Mouse (Mus musculus) midbrain, postnatal 0 days (tissue): ENCODE results near the gene Agpat1. TPM values are rescaled to one million over a fixed set of nuclear protein-coding genes. Genes with fewer than 3 reads are reported as not detected.

Experiments used
- ATAC-seq: fragments of 200-750 bp; cut with Nextera tagmentation; 2 replicates; pipeline ENCODE4 v1.8.0; 2017; ENCODE audit warnings: moderate number of reproducible peaks, mild to moderate bottlenecking, moderate TSS enrichment, moderate library complexity; ENCODE audit not compliant: low FRiP score
- DNase-seq: peaks from one replicate; pipeline ENCODE4 v3.0.0-alpha.2; 2015; ENCODE audit warnings: low spot score
- H3K27ac ChIP-seq: fragments of 300-500 bp; sonication (generic); 2 replicates; pipeline ENCODE4 v1.5.1; 2014; ENCODE audit warnings: low read depth, mild to moderate bottlenecking, low read length, mixed read lengths
- H3K27me3 ChIP-seq: fragments of 300-500 bp; sonication (generic); 2 replicates; pipeline ENCODE4 v1.6.1; 2014; ENCODE audit warnings: low read length, control low read depth, mixed read lengths; ENCODE audit not compliant: insufficient read depth
- H3K36me3 ChIP-seq: fragments of 300-500 bp; sonication (generic); 2 replicates; pipeline ENCODE4 v1.6.1; 2014; ENCODE audit warnings: low read length, control low read depth, mixed read lengths; ENCODE audit not compliant: insufficient read depth
- H3K4me1 ChIP-seq: fragments of 300-500 bp; sonication (generic); 2 replicates; pipeline ENCODE4 v1.6.1; 2014; ENCODE audit warnings: mild to moderate bottlenecking, control low read depth, antibody characterized with exemption, low read length, mixed read lengths; ENCODE audit not compliant: insufficient read depth
- H3K4me2 ChIP-seq: fragments of 300-500 bp; sonication (generic); 2 replicates; pipeline ENCODE4 v1.6.1; 2014; ENCODE audit warnings: low read depth, mild to moderate bottlenecking, low read length, mixed read lengths; ENCODE audit not compliant: poor library complexity, severe bottlenecking
- H3K4me3 ChIP-seq: fragments of 300-500 bp; sonication (generic); 2 replicates; pipeline ENCODE4 v1.5.1; 2014; ENCODE audit warnings: low read depth, mild to moderate bottlenecking, low read length, moderate library complexity
- H3K9ac ChIP-seq: fragments of 300-500 bp; sonication (generic); replicated peaks from 2 replicates; pipeline ENCODE4 v1.6.1; 2014; ENCODE audit warnings: mild to moderate bottlenecking, low read length, moderate library complexity, mixed read lengths; ENCODE audit not compliant: poor library complexity, severe bottlenecking
- H3K9me3 ChIP-seq: fragments of 300-500 bp; sonication (generic); 2 replicates; pipeline ENCODE4 v1.6.1; 2016; ENCODE audit warnings: low read length, control low read depth
- CTCF ChIP-seq: IDR thresholded peaks from 2 replicates; pipeline ENCODE4 v1.5.1; 2016; ENCODE audit warnings: antibody characterized with exemption, mild to moderate bottlenecking
- WGBS: fragments of 180-500 bp; shearing (Covaris S2); extraction: QIAGEN DNeasy Blood & Tissue Kit; methylation state at CpG from one replicate; pipeline ENCODE4 v1.1.7; 2014; 5-methylcytosine and 5-hydroxymethylcytosine counted together
- polyA plus RNA-seq: library from polyadenylated mRNA; unstranded; fragments of >200 nt; fragmentation: Nextera tagmentation; extraction: Ambion mirVana; gene quantifications from 2 replicates; pipeline ENCODE4 v1.2.1, GENCODE M21; 2015
- total RNA-seq: library from RNA; depleted of rRNA; stranded (reverse); fragments of >200 nt; gene quantifications from 2 replicates; pipeline ENCODE4 v1.2.3, GENCODE M21; 2014

Gene Agpat1
- total and polyA plus RNA-seq, 2 experiments from 2014 or later: 103 to 383 TPM

DNA sequence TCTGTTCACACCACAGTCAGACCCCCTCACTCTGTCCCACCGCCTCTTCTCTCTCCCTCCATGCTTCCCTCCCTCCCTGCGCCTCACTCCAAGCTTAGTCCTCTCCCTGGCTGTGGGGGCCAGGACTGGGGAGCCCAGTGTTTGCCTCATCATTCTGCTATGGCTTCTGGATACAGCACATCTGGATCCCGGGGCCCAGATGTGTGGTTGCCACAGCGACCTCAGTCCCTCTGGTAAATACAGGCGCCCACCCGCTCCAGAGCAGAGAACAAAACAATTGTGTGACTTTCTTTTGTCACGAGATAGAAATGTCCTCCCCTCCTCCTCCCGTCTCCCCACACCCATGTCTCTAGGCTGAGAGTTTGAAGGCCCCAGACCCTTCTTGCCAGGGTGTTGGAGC is 52.6 kb downstream of the Agpat1 start:
- no peak for TF ChIP-seq CTCF
- no peak overlapping the region for H3K4me2 ChIP-seq
- H3K36me3 ChIP-seq: peaks cover 29% of the 10 kb centered on the region
- no peak overlapping the region for H3K9ac ChIP-seq
- H3K9me3 ChIP-seq: no peaks in the 10 kb centered on the region
- H3K4me3 ChIP-seq: no peak overlapping the region
- DNase-seq (no peak), ATAC-seq (no peak)
- 36% methylated on average over 8 of the region's 8 CpGs for WGBS
- H3K27me3 ChIP-seq: peaks cover 9% of the 10 kb centered on the region; the same call in 1 of the 2 replicates
- no peak overlapping the region for H3K27ac ChIP-seq
- H3K4me1 ChIP-seq: no peaks in the 10 kb centered on the region

DNA sequence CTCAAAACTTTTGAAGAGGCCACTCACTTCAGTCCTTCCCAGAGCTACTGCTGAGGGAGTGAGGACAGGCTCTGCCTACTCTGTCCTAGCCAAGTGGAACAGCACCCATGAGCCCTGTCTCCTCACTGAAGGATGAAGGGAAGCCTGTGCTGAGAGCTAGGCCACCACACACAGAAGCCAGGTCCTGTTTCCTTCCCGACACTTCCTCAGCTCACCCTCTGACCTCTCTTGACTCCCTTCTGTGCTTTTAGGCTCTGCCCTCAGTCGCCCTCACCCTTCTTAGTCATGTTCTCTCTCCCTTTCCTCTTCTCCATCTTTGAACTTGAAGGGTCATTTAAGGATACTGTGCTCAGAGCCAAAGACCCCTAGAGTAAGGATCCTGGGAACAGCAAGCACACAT is 53.2 kb downstream of the Agpat1 start:
- no peak overlapping the region for H3K4me3 ChIP-seq
- TF ChIP-seq CTCF: no peak
- no peaks in the 10 kb centered on the region for H3K9me3 ChIP-seq
- ATAC-seq (no peak), DNase-seq (no peak)
- no peak overlapping the region for H3K4me2 ChIP-seq
- peaks cover 9% of the 10 kb centered on the region; the same call in 1 of the 2 replicates for H3K27me3 ChIP-seq
- no peak overlapping the region for H3K9ac ChIP-seq
- 39% methylated on average over 2 of the region's 2 CpGs for WGBS
- H3K4me1 ChIP-seq: no peaks in the 10 kb centered on the region
- peaks cover 23% of the 10 kb centered on the region for H3K36me3 ChIP-seq
- H3K27ac ChIP-seq: no peak overlapping the region

GRCm38 (mm10) chr17:34658145-34658544 is 54.1 kb downstream of the Agpat1 start:
- Histone ChIP-seq H3K4me1 (no peaks in the 10 kb centered on the region), H3K4me3 (no peak overlapping the region), H3K36me3 (peaks cover 14% of the 10 kb centered on the region), H3K9me3 (no peaks in the 10 kb centered on the region), H3K4me2 (no peak overlapping the region), H3K9ac (no peak overlapping the region), H3K27ac (no peak overlapping the region), H3K27me3 (peaks cover 9% of the 10 kb centered on the region; the same call in 1 of the 2 replicates)
- DNase-seq: no peak
- 81% methylated on average over 2 of the region's 2 CpGs for WGBS
- TF ChIP-seq CTCF: no peak
- ATAC-seq: no peak

- Histone ChIP-seq H3K4me1 (no peaks in the 10 kb centered on the region), H3K9me3 (no peaks in the 10 kb centered on the region), H3K4me3 (no peak overlapping the region), H3K27ac (no peak overlapping the region), H3K36me3 (peaks cover 10% of the 10 kb centered on the region), H3K27me3 (peaks cover 9% of the 10 kb centered on the region; the same call in 1 of the 2 replicates), H3K9ac (no peak overlapping the region), H3K4me2 (no peak overlapping the region)
- no peak for DNase-seq
- 78% methylated on average over 3 of the region's 3 CpGs for WGBS
- no peak for TF ChIP-seq CTCF
- no peak for ATAC-seq
Measured at GRCm38 (mm10) chr17:34658591-34658990, 54.5 kb downstream of the Agpat1 start.

DNA sequence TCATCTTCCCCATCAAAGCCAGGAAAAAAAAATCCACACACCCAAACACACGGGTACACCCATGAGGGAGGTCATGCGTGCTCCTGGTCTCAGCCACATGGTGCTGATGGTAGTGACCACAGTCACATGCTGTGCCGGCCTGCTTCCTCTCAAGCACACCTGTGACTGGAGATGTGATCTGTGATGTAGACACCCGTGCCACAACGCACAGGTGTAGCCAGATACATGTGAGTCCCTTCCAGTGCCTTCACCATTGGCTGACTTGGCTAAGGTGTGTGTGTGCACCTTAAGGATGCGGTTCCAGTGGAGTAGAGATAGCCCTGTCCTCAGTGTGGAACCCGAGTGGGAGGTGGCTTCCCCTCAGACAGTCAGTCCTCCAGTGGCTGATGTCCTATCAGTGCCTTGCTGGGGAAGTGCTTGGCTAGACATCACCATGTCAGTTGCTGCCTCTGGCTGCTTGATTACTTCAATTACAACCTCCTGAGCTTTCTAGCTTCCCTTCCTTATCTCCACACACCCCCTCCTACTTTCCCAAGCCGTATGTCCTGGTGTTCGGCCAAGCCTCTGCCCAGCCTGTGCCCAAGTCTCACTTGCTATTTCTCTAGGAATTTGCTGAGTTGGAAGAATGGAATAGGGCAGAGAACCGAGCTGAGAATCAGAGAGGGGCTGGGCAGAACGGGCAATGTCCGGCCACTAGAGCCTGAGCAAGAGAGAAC is 55.3 kb downstream of the Agpat1 start:
- Histone ChIP-seq H3K4me3 (no peak overlapping the region), H3K9me3 (no peaks in the 10 kb centered on the region), H3K9ac (no peak overlapping the region), H3K27ac (no peak overlapping the region), H3K36me3 (peaks cover 3% of the 10 kb centered on the region), H3K4me1 (no peaks in the 10 kb centered on the region), H3K4me2 (no peak overlapping the region), H3K27me3 (peaks cover 9% of the 10 kb centered on the region; the same call in 1 of the 2 replicates)
- ATAC-seq: no peak
- DNase-seq: no peak
- TF ChIP-seq CTCF: no peak
- 68% methylated on average over 12 of the region's 12 CpGs for WGBS

DNA sequence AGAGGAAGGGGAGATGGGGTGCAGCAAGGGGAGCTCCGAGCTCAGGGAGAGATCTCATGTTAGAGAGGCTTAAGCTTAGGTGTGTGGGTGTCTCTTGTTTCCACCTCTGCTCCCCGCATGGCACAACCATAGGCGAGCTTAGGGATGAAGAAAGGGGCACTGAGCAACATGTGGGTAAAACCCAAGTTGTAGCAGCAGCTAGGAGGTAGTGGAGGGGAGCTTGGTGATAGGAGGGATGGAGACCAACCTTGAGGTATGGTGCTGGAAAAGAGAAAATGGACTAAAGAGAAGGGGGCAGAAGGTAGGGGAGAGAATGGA is 55.8 kb downstream of the Agpat1 start:
- Histone ChIP-seq H3K4me1 (no peaks in the 10 kb centered on the region), H3K4me2 (no peak overlapping the region), H3K9me3 (no peaks in the 10 kb centered on the region), H3K27ac (no peak overlapping the region), H3K36me3 (no peaks in the 10 kb centered on the region; the same call in 1 of the 2 replicates), H3K27me3 (peaks cover 9% of the 10 kb centered on the region; the same call in 1 of the 2 replicates), H3K4me3 (no peak overlapping the region), H3K9ac (no peak overlapping the region)
- ATAC-seq (no peak), DNase-seq (no peak)
- TF ChIP-seq CTCF: no peak
- WGBS: 64% methylated on average over 3 of the region's 3 CpGs
